Mouse (Mus musculus): ENCODE results near the gene Bcas3.

The Bcas3 gene

GRCm38 (mm10) chr11:85829520-85830440 lies 476.8 kb downstream of the Bcas3 start:
- no peak for DNase-seq (ENCODE audit: low read depth, low spot score)

- DNase-seq (ENCODE audit: low read depth, low spot score) = peak; percentile 25
Measured at GRCm38 (mm10) chr11:85830901-85831341, 478.0 kb downstream of the Bcas3 start.

DNA sequence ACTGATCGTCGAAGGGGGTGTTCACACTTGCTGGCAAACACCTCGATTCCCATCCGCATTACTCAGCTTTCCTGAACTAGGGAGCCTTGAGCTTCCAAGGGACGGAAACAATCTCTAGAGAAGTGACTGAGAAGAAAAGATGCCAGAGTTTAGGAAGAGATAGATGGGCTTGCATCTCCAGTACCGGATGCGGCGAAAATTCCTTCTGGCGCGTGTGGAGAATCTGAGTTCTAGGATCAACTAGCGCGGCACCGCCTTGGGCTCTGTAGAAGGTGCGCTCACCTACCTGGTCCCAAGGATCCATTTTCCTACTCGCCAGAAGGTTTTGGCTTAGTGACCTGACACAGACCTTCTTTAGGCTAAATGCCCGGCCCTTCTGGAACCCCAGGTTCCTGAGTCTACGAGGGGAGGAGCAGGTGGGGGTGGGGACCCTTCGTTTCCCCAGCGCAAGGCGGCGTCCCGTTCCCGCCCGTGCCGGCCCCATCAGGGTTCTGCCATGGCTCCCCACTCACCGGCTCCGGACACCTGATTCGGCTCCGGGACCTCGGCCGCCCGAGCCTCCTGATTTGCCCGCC lies 478.8 kb downstream of the Bcas3 start:
- DNase-seq (ENCODE audit: low read depth, low spot score) = no peak

DNA sequence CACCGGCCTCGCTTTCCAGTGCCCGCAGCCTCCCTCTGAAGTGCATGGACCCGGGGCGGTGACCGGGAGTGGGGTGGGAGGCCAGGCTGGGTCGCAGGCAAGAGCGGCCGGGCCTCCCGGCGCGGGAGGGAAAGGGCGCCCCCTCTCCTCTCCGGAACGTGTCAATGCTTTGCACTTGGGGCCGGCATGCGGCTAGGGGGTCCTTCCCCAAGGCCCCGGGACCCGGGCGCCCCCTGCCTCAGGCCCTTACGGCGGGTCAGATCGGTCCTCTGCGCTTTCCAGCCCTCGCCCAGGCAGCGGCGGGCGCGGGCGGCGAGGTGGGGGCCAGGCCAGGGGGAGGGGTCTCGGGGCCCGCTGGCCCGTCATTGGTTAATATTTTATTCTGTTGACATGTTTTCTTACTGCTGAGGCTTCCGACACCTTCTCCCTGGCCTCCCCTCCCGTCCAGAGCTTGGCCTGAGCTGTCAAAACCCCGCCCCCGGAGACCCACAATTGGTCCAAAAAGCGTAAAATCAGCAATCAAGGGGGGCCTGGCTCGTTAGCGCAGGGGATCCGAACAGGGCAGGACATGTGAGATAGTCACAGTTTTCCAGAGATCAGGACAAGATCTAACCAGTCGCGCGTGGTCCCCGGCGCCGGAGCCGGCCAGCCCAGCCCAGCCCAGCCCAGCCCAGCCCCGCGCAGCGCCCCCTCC lies 479.4 kb downstream of the Bcas3 start, which contains the start of gene Tbx2:
Gene Tbx2, plus strand, starts transcription at position 321 of the 694 bp plus-strand sequence.
- no peak for DNase-seq (ENCODE audit: low read depth, low spot score)

- DNase-seq (ENCODE audit: low read depth, low spot score) = peak; percentile 14
Measured at GRCm38 (mm10) chr11:85833081-85833521, 480.1 kb downstream of the Bcas3 start.

GRCm38 (mm10) chr11:85833761-85834385 lies 480.9 kb downstream of the Bcas3 start:
- no peak for DNase-seq (ENCODE audit: low read depth, low spot score)

DNA sequence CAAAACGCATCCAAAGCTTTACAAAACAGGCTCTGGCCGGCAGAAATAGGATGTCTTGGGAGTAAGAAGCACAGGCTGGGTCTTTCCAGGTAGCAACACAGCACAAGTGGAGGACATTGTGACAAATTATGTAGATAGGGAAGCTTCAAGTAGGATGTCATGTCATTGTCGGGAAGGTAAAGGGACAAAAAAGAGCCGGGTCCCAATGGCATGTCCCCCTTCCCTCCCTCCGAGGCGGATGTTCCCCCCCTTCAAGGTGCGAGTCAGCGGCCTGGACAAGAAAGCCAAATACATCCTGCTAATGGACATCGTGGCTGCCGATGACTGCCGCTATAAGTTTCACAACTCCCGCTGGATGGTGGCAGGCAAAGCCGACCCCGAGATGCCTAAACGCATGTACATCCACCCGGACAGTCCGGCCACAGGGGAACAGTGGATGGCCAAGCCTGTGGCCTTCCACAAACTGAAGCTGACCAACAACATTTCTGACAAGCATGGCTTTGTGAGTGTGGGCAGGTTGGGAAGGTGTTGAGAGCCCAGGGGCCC lies 481.5 kb downstream of the Bcas3 start:
- DNase-seq (ENCODE audit: low read depth, low spot score) = no peak

DNA sequence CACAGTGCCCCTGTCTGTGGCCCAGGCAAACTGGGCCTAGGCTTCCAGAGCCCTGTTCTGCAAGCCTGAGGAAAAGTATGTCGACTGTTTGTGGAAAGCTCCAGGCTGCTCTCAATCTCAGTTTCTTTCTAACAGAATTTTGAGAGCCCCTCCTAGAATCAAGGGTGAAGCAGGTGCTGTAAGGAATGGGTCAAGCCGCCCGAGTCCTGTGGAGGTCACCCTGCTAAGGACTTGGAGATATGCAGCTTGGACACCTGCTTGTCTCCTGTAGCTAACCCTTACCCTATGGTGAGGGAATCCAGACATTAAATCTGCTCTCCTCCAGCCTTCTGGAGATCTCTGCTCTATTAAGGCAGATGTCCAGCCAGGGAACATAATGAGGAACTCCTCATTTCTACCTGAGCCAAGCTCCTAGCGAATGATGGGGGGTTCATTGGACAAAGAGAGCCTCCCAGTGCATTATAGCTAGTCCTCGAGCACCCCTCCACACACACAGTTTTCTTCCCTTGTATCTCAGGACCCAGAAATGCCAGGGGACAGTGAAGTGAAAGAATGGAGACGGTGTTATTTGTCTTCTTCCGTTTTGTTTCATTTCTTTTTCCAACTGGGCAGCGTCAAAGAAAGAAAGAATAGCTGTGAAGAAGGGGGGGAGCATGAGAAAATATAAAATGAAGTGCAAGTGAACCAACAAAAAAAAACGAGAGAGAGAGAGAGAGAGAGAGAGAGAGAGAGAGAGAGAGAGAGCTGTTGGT lies 482.2 kb downstream of the Bcas3 start:
- DNase-seq (ENCODE audit: low read depth, low spot score) = no peak

- no peak for DNase-seq (ENCODE audit: low read depth, low spot score)
Measured at GRCm38 (mm10) chr11:85835753-85836522, 483.0 kb downstream of the Bcas3 start.

DNA sequence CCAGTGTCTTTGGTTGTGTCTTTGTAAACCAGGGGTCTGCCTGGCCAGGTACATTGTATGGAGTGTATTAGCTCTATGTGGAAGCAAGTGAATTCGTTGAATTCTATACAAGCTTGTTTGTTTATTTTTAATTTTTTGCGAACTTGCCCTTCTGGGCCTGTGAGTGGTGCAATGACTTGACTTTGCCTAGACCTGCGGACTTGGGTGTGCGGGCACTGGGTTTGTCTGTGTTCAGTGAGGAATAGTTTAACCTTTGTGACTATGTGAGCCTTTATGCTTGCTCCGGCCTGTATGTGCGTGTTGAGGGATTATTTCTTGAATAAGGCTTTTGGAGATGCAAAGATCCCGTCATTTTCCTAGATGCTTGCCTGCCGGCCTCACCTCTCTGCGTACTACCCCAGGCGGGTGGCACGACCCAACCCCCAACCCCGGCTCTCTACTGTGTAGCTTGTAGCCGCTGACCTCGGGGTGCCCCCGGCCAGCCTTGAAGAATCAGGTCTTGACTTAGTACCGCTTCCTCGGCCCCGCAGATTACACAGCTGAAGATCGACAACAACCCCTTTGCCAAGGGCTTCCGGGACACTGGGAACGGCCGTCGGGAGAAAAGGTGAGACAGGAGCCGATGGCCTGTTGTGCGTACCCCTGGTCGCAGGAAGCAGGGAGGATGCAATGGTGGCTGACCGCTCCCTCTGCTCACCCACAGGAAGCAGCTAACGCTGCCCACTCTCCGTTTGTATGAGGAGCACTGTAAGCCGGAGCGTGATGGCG lies 483.7 kb downstream of the Bcas3 start:
- DNase-seq (ENCODE audit: low read depth, low spot score) = no peak

GRCm38 (mm10) chr11:85837291-85837647 lies 484.3 kb downstream of the Bcas3 start:
- no peak for DNase-seq (ENCODE audit: low read depth, low spot score)

GRCm38 (mm10) chr11:85837648-85838423 lies 484.9 kb downstream of the Bcas3 start:
- DNase-seq (ENCODE audit: low read depth, low spot score) = no peak

DNA sequence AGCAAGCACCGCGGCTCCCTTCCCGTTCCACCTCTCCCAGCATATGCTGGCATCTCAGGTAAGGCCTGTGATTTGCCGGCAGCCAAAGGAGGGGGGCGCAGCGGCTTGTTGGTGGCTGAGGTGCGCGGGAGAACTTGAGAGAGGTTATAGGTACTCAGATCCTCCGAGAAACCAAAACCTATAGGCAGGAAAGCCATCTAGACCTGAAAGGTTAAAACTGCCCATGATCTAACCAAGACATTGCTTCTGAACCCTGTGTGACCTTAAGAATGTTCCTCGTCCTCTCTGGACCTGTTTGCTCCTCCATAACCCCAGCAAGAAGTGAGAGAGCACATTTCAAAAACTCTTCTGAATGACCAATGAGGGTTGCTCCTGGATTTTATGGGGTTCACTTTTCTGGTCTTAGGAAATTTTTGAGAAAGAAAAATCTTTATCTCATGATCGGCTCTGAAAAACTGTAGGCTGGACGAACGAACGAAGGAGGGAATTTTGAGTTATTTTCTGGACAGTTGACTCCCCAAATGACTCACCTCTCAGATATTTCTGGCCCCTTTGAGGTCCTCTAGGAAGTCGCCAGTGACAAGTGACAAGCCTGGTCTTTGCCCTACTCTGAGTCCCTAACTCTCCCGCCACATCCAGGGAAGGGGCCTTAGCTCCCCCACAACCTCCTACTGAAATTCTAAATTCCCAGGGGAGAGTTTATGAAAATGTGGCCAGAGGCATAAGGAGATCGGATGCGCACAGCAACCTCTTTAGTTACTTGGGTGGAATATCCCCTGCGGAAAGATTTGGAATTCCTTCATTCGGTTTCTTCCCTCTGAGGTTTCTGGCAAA lies 485.7 kb downstream of the Bcas3 start:
- no peak for DNase-seq (ENCODE audit: low read depth, low spot score)

DNA sequence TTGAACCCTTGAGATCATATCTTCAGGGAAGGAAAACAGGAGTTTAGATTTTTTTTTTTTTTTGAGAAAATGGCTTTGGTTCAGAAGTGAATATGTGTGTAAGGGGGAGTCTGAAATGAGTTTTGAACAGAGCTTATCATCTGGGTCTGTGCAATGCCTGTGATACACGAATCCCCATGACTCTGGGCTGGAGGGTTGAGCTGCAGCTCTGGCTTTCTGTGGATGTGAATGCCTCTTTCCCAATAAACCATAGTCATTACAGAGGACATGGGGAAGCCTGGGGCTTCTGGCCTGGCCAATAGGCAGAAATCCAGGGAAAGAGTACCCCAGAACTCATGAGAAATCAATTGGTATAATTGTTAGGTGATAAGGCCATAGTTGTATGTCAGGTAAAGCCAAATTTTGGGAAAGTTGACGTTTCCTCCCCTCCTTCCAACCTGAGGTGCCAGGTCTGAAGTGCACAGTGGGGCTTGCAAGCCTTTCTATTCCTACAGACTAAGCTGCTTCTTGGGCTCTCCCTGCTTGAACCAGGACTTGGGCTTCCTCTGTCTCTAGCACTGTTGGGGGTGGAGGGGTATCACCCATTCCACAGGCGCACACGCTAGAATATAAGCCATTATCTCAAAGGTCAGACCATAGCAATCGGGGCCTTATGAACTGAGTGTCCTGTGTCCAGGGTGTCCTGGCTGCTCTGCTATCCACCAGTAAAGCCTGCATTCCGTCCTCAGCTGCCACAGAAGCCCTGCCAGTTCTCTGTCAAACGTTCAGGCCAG lies 486.5 kb downstream of the Bcas3 start:
- no peak for DNase-seq (ENCODE audit: low read depth, low spot score)

DNA sequence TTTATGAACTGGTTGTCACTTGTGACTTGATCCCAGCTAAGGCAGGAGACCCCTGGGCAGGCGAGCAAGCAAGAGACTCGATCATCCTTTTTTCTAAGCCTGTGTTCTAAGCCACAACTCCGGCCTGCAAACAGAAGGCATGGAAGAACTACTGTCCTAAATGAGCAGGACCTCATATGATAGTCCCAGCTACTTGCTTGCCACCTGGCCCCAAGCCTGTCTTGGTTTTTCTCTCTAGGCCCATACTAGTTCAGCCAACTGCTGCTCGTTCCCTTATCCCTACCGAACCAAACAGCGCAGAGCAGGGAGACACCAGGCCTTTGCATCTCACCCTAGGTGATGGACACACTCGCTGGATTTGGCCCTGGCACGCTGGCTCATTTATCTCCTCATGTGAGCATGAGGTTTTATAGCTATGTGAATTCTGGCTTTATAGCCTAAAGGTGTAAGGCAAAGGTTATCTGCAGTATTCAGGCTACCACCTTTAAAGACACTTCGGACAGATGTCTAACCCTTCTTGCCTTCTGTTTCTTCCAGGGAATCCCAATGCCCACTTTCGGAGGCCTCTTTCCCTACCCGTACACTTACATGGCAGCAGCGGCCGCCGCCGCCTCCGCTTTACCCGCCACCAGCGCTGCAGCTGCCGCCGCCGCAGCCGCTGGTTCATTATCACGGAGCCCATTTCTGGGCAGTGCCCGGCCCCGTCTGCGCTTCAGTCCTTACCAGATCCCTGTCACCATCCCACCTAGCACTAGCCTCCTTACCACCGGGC lies 487.2 kb downstream of the Bcas3 start:
- peak; percentile 26 for DNase-seq (ENCODE audit: low read depth, low spot score)

DNA sequence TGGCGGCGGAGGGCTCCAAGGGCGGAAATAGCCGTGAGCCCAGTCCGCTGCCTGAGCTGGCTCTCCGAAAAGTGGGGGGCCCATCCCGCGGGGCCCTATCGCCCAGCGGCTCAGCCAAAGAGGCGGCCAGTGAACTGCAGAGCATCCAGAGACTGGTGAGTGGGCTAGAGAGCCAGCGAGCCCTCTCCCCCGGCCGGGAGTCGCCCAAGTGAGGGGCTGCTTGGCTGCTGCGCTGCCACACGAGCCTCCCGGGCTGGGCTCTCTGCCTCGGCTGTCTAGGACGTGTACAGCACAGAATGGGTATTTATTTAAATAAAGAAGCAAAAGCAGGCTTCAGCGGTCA lies 487.8 kb downstream of the Bcas3 start:
- peak; percentile 15 for DNase-seq (ENCODE audit: low read depth, low spot score)
